Mouse (Mus musculus): Measurements from ENCODE around the gene Nav3. TPM values are rescaled to one million over a fixed set of nuclear protein-coding genes. Genes with fewer than 3 reads are reported as not detected.

Nav3 gene
- polyA plus RNA-seq, 2 experiments = 0.06 to 0.07 TPM

- H3K36me3 ChIP-seq (replicated peaks; ENCODE audit: control insufficient read depth, insufficient read depth, low read depth) = no peaks in the 10 kb centered on the region
- no peak overlapping the region for H3K27ac ChIP-seq
- DNase-seq (ENCODE audit: low read depth in 3 of 3, low spot score in 3 of 3) (no peak), ATAC-seq (ENCODE audit: insufficient read depth) (no peak)
- H3K4me3 ChIP-seq (ENCODE audit: insufficient read depth in 1 of 2, low read depth in 2 of 2, low read length in 2 of 2) = no peak overlapping the region
- H3K27me3 ChIP-seq (ENCODE audit: control insufficient read depth, insufficient read depth, low read length) = no peaks in the 10 kb centered on the region
- no peak overlapping the region for H3K9ac ChIP-seq (replicated peaks)
- TF ChIP-seq CTCF (IDR thresholded peaks at IDR 0.05; ENCODE audit: low read depth) = no peak
- TF ChIP-seq EP300 (IDR thresholded peaks at IDR 0.05; ENCODE audit: low read depth) = no peak
- 35% methylated on average over 9 of the region's 9 CpGs for WGBS (ENCODE audit: insufficient replicate concordance)
- H3K4me2 ChIP-seq (ENCODE audit: low read depth) = no peak overlapping the region
- no peaks in the 10 kb centered on the region for H3K9me3 ChIP-seq (ENCODE audit: control insufficient read depth, low read length)
- no peaks in the 10 kb centered on the region for H3K4me1 ChIP-seq (replicated peaks; ENCODE audit: control insufficient read depth in 2 of 2, insufficient read depth in 2 of 2, low read length in 1 of 2)
Observed at GRCm38 (mm10) chr10:109905649-109906412, 550.2 kb downstream of the Nav3 start.

GRCm38 (mm10) chr10:109904841-109905240, 551.2 kb downstream of the Nav3 start:
- Histone ChIP-seq H3K27ac (no peak overlapping the region), H3K9ac (replicated peaks) (no peak overlapping the region), H3K4me2 (ENCODE audit: low read depth) (no peak overlapping the region), H3K4me3 (ENCODE audit: insufficient read depth in 1 of 2, low read depth in 2 of 2, low read length in 2 of 2) (no peak overlapping the region), H3K36me3 (replicated peaks; ENCODE audit: control insufficient read depth, insufficient read depth, low read depth) (no peaks in the 10 kb centered on the region), H3K9me3 (ENCODE audit: control insufficient read depth, low read length) (no peaks in the 10 kb centered on the region), H3K4me1 (replicated peaks; ENCODE audit: control insufficient read depth in 2 of 2, insufficient read depth in 2 of 2, low read length in 1 of 2) (no peaks in the 10 kb centered on the region), H3K27me3 (ENCODE audit: control insufficient read depth, insufficient read depth, low read length) (no peaks in the 10 kb centered on the region)
- ATAC-seq (ENCODE audit: insufficient read depth) (no peak), DNase-seq (ENCODE audit: low read depth in 3 of 3, low spot score in 3 of 3) (no peak)
- WGBS (ENCODE audit: insufficient replicate concordance) = 47% methylated on average over 1 of the region's 1 CpGs
- TF ChIP-seq EP300 (IDR thresholded peaks at IDR 0.05; ENCODE audit: low read depth) (no peak), CTCF (IDR thresholded peaks at IDR 0.05; ENCODE audit: low read depth) (no peak)

- 55% methylated on average over 17 of the region's 17 CpGs for WGBS (ENCODE audit: insufficient replicate concordance)
- Histone ChIP-seq H3K27me3 (ENCODE audit: control insufficient read depth, insufficient read depth, low read length) (no peaks in the 10 kb centered on the region), H3K4me3 (ENCODE audit: insufficient read depth in 1 of 2, low read depth in 2 of 2, low read length in 2 of 2) (no peak overlapping the region), H3K4me2 (ENCODE audit: low read depth) (no peak overlapping the region), H3K27ac (no peak overlapping the region), H3K9me3 (ENCODE audit: control insufficient read depth, low read length) (no peaks in the 10 kb centered on the region), H3K4me1 (replicated peaks; ENCODE audit: control insufficient read depth in 2 of 2, insufficient read depth in 2 of 2, low read length in 1 of 2) (no peaks in the 10 kb centered on the region), H3K9ac (replicated peaks) (no peak overlapping the region), H3K36me3 (replicated peaks; ENCODE audit: control insufficient read depth, insufficient read depth, low read depth) (no peaks in the 10 kb centered on the region)
- no peak for TF ChIP-seq CTCF (IDR thresholded peaks at IDR 0.05; ENCODE audit: low read depth)
- no peak for TF ChIP-seq EP300 (IDR thresholded peaks at IDR 0.05; ENCODE audit: low read depth)
- DNase-seq (ENCODE audit: low read depth in 3 of 3, low spot score in 3 of 3) (no peak), ATAC-seq (ENCODE audit: insufficient read depth) (no peak)
Observed at GRCm38 (mm10) chr10:109903701-109904555, 552.1 kb downstream of the Nav3 start.

GRCm38 (mm10) chr10:109903241-109903640, 552.8 kb downstream of the Nav3 start:
- ATAC-seq (ENCODE audit: insufficient read depth) = no peak
- no peak overlapping the region for H3K4me3 ChIP-seq (ENCODE audit: insufficient read depth in 1 of 2, low read depth in 2 of 2, low read length in 2 of 2)
- TF ChIP-seq CTCF (IDR thresholded peaks at IDR 0.05; ENCODE audit: low read depth) (no peak), EP300 (IDR thresholded peaks at IDR 0.05; ENCODE audit: low read depth) (no peak)
- no peak overlapping the region for H3K4me2 ChIP-seq (ENCODE audit: low read depth)
- H3K27me3 ChIP-seq (ENCODE audit: control insufficient read depth, insufficient read depth, low read length) = no peaks in the 10 kb centered on the region
- 61% methylated on average over 4 of the region's 4 CpGs for WGBS (ENCODE audit: insufficient replicate concordance)
- no peaks in the 10 kb centered on the region for H3K4me1 ChIP-seq (replicated peaks; ENCODE audit: control insufficient read depth in 2 of 2, insufficient read depth in 2 of 2, low read length in 1 of 2)
- H3K36me3 ChIP-seq (replicated peaks; ENCODE audit: control insufficient read depth, insufficient read depth, low read depth) = no peaks in the 10 kb centered on the region
- DNase-seq (ENCODE audit: low read depth in 3 of 3, low spot score in 3 of 3) = no peak
- no peak overlapping the region for H3K9ac ChIP-seq (replicated peaks)
- H3K9me3 ChIP-seq (ENCODE audit: control insufficient read depth, low read length) = no peaks in the 10 kb centered on the region
- no peak overlapping the region for H3K27ac ChIP-seq

- no peak for TF ChIP-seq CTCF (IDR thresholded peaks at IDR 0.05; ENCODE audit: low read depth)
- TF ChIP-seq EP300 (IDR thresholded peaks at IDR 0.05; ENCODE audit: low read depth) = no peak
- Histone ChIP-seq H3K27ac (no peak overlapping the region), H3K4me1 (replicated peaks; ENCODE audit: control insufficient read depth in 2 of 2, insufficient read depth in 2 of 2, low read length in 1 of 2) (no peaks in the 10 kb centered on the region), H3K9ac (replicated peaks) (no peak overlapping the region), H3K36me3 (replicated peaks; ENCODE audit: control insufficient read depth, insufficient read depth, low read depth) (no peaks in the 10 kb centered on the region), H3K9me3 (ENCODE audit: control insufficient read depth, low read length) (no peaks in the 10 kb centered on the region), H3K4me2 (ENCODE audit: low read depth) (no peak overlapping the region), H3K27me3 (ENCODE audit: control insufficient read depth, insufficient read depth, low read length) (no peaks in the 10 kb centered on the region), H3K4me3 (ENCODE audit: insufficient read depth in 1 of 2, low read depth in 2 of 2, low read length in 2 of 2) (no peak overlapping the region)
- DNase-seq (ENCODE audit: low read depth in 3 of 3, low spot score in 3 of 3) (no peak), ATAC-seq (ENCODE audit: insufficient read depth) (no peak)
- WGBS (ENCODE audit: insufficient replicate concordance) = 76% methylated on average over 3 of the region's 3 CpGs
Observed at GRCm38 (mm10) chr10:109889171-109889475, 566.9 kb downstream of the Nav3 start.
